Mouse (Mus musculus): ENCODE data around the gene Mtmr10.

Gene Mtmr10

DNA sequence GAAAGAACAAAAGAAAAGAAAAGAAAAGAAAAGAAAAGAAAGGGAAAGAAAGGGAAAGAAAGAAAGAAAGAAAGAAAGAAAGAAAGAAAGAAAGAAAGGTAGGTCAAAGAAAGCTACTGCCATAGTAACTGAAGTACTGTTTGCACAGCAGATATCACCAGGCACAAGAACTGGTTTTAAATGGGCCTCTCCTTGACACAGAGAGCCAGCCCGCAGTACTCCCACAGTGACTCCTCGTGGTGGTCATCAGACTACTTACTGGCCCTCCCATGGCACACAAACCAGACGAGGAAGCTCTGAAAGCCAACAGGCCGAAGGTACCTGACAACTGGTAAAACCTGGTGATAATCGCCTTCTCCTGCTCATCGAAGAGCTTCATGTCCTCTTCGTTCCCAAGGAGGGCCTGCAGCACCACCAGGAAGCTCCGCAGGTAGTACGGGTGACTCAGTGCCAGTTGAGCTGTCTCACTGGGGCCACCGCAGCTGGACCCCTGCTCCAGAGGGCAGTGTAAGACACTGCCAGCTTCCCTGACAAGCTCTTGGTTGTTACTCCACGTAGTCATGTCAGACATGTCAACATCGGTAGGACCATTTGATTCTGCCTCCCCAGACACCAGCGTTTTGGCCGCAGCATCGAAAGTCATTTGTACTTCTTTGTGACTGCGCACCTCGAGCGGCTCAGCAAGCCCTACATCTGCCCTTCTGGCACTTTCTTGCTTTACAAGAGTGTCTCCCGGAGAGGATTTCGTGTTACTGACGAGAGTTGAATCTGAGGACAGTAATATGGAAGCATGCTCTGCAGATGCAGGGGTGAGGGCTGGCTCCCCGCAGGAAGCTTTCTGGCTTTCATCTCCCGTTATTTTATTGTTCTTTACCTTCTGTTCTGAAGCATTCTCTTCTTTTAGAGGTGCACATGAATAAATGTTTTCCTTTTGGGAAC, 84.8 kb downstream of the Mtmr10 start:
- in situ Hi-C loops (cut with MboI): no loop called here

DNA sequence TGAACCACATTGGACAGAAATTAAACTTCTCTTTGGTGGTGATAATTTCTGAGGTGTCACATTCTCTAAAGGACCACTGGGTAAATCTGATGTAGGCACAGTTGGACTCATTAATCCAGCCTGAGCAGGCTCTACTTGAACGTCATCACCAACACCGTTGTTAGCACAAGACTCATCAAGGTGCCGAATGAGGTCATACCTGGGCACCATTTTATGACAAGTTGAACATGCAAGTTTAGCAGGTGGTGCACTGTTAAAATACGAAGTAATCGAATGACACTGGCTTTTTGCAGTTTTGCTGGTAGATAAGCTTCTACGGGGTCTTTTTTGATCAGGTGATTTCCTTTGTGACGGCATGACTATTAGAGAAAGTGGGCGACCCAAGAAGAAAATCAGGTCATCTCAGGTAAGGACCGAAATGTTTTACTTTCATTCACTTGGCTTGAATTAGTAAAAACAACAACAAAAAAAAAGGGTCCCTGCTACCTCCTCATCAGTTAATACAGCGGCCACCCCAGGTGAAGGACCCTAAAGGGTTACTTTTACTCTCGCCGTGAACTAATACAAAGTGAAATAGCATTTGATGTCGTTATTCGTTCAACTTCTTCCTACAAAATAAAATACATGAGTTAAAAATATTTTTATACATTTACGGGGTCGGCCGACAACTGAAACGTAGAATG, 85.8 kb downstream of the Mtmr10 start:
- in situ Hi-C loops (cut with MboI): no loop called here

DNA sequence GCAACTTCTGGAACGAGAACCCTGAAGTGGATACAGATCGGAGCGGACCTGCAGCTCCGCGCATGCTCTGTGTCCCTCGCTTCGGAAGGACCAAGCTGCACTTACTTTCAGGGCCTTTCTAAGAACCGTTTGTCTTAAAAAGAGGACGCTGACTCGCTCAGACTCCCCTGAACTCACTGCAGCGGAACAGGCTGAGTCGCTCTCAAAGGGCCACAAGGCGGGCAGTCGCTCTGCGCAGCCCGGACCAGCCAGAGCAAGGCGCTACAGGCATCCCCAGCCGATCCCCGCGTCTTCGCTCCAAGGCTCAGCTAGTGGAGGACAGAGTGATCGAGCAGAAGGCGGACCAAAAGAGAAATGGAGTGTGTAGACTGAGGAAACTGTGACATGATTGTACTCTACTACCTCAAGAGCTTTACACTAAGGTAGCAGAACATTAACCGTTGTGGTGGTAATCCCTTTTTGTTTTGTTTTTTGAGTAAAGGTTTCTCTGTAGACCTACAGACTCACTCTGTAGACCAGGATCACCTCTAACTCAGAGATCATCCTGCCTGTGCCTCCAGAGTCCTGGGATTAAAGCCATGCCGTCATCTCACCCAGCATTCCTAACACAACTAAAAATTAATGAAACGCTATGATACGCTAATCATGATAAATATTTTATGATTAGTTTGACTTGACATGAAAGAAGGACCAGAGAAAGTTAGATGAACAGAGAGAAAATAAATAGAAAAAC, 86.5 kb downstream of the Mtmr10 start, which contains the start of gene Fan1:
Gene Fan1, minus strand, starts transcription at position 266 of the 733 bp plus-strand sequence.
- in situ Hi-C loops (cut with MboI): no loop called here

Data from mature B cell (primary cell).